Mouse (Mus musculus) kidney, embryonic 15.5 days (tissue): Measurements from ENCODE around the gene Mcrip1. TPM values are rescaled to one million over a fixed set of nuclear protein-coding genes. Genes with fewer than 3 reads are reported as not detected.

ENCODE experiments used
- ATAC-seq: fragments of 200-750 bp; cut with Nextera tagmentation; replicated peaks from 2 replicates; pipeline ENCODE4 v1.8.0; 2017; ENCODE audit warnings: moderate TSS enrichment; ENCODE audit not compliant: low FRiP score
- H3K27ac ChIP-seq: fragments of 300-500 bp; sonication (generic); 2 replicates; pipeline ENCODE4 v1.5.1; 2015; ENCODE audit warnings: mild to moderate bottlenecking, inconsistent platforms
- H3K27me3 ChIP-seq: fragments of 300-500 bp; sonication (generic); 2 replicates; pipeline ENCODE4 v1.6.1; 2015; ENCODE audit warnings: inconsistent platforms
- H3K36me3 ChIP-seq: fragments of 300-500 bp; sonication (generic); 2 replicates; pipeline ENCODE4 v1.6.1; 2015; ENCODE audit warnings: inconsistent platforms
- H3K4me1 ChIP-seq: fragments of 300-500 bp; sonication (generic); 2 replicates; pipeline ENCODE4 v1.6.1; 2015; ENCODE audit warnings: inconsistent platforms
- H3K4me2 ChIP-seq: fragments of 300-500 bp; sonication (generic); 2 replicates; pipeline ENCODE4 v1.6.1; 2015; ENCODE audit warnings: moderate library complexity, mild to moderate bottlenecking, inconsistent platforms
- H3K4me3 ChIP-seq: fragments of 300-500 bp; sonication (generic); replicated peaks from 2 replicates; pipeline ENCODE4 v1.5.1; 2015; ENCODE audit warnings: mild to moderate bottlenecking, inconsistent platforms
- H3K9ac ChIP-seq: fragments of 300-500 bp; sonication (generic); 2 replicates; pipeline ENCODE4 v1.6.1; 2015; ENCODE audit warnings: mild to moderate bottlenecking, inconsistent platforms
- H3K9me3 ChIP-seq: fragments of 300-500 bp; sonication (generic); replicated peaks from 2 replicates; pipeline ENCODE4 v1.6.1; 2016; ENCODE audit warnings: inconsistent platforms
- WGBS: fragments of 180-500 bp; shearing (Covaris S2); methylation state at CpG from one replicate; pipeline ENCODE4 v1.1.7; 2015; ENCODE audit warnings: mixed read lengths; 5-methylcytosine and 5-hydroxymethylcytosine counted together
- polyA plus RNA-seq: library from polyadenylated mRNA; unstranded; fragments of >200 nt; fragmentation: Nextera tagmentation; extraction: Ambion mirVana; gene quantifications from 2 replicates; pipeline ENCODE4 v1.2.1, GENCODE M21; 2015

Mcrip1 gene
- polyA plus RNA-seq, 1 experiment from 2014 or later = 212 TPM

DNA sequence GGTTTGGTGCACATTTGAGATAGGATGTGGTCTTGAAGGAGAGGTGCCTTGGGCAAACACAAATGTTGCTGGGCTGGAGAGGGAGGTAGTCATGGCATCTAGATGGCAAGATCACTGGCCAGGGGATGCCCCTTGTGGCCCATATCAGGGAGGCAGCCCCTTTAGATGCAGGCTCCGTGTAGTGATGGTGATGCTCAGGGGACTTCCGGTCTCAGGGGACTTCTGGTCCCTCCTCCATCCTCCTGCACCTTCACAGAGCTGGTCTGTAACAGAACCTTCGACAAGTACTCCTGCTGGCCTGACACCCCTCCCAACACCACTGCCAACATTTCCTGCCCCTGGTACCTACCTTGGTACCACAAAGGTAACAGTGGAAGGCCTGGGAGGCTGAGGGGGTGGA lies 13.7 kb downstream of the Mcrip1 start:
- 80% methylated on average over 3 of the region's 3 CpGs for WGBS
- Histone ChIP-seq H3K36me3 (no peaks in the 10 kb centered on the region), H3K4me1 (peaks cover 40% of the 10 kb centered on the region), H3K4me3 (no peak overlapping the region), H3K9me3 (no peaks in the 10 kb centered on the region), H3K4me2 (no peak overlapping the region), H3K9ac (no peak overlapping the region), H3K27me3 (peaks cover 43% of the 10 kb centered on the region), H3K27ac (no peak overlapping the region)
- no peak for ATAC-seq

DNA sequence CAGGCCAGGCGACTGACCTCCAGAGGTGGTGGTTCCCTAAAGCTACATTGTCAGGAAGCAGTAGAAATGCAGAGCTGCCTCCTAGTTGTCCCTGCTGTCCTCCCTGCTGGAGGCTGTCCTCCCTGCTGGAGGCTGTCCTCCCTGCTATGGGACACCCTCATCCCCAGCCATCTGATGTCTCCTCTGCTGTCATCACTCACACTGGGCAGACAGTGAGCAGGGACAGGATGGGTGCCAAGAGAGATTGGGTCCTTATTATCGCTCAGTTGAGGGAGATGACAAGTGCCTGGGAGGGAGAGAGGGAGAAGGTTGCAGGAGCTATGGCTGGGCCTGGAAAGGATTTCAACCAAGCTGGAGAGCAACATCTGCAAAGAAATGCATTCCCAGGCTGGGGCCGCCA lies 14.4 kb downstream of the Mcrip1 start:
- H3K36me3 ChIP-seq = no peaks in the 10 kb centered on the region
- 76% methylated on average over 3 of the region's 3 CpGs for WGBS
- no peaks in the 10 kb centered on the region for H3K9me3 ChIP-seq
- H3K27ac ChIP-seq = no peak overlapping the region
- H3K9ac ChIP-seq = no peak overlapping the region
- no peak overlapping the region for H3K4me3 ChIP-seq
- no peak overlapping the region for H3K4me2 ChIP-seq
- no peak for ATAC-seq
- H3K4me1 ChIP-seq = peaks cover 40% of the 10 kb centered on the region
- peaks cover 49% of the 10 kb centered on the region for H3K27me3 ChIP-seq

DNA sequence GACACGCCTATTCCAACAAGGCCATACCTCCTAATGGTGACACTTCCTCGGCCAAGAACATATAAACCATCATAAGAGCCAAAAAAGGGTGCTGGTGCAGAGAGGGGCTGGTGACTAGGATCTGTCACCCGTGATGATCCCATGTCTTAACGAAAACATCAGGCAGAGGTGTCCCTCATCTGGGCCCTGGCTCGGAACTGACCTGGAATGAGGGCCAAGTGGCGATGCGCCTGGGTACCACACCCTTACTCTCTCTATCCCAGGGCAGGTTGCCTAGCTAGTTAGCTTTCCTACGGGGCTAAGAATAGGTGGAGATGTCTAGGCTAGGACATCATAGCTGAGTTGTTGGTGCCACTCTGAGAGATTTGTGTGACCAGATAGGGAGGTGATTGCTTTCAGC lies 15.4 kb downstream of the Mcrip1 start:
- 86% methylated on average over 8 of the region's 8 CpGs for WGBS
- Histone ChIP-seq H3K4me2 (no peak overlapping the region), H3K4me3 (no peak overlapping the region), H3K27me3 (peaks cover 60% of the 10 kb centered on the region), H3K27ac (no peak overlapping the region), H3K9ac (no peak overlapping the region), H3K9me3 (no peaks in the 10 kb centered on the region), H3K36me3 (no peaks in the 10 kb centered on the region), H3K4me1 (peaks cover 32% of the 10 kb centered on the region)
- no peak for ATAC-seq

DNA sequence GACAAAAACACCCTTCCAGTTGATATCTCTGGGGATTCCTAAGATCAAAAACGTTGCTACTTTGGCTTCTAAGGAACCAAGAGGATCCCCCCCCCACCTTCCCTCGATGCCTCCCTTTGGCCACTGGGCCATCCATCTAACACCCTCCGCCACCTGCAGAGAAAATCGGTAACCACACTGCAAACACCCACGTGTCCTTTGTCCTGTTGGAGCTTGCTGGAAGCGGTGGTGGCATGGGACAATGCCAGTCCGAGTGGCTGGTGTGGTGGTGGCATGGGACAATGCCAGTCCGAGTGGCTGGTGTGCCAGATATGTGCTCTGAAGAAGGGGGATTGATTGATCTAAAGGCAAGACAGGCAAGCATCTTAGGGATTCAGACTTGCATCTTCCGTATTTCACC lies 17.9 kb downstream of the Mcrip1 start:
- H3K9ac ChIP-seq = no peak overlapping the region
- H3K9me3 ChIP-seq = no peaks in the 10 kb centered on the region
- peaks cover 77% of the 10 kb centered on the region for H3K27me3 ChIP-seq
- no peak for ATAC-seq
- 22% methylated on average over 9 of the region's 9 CpGs for WGBS
- 0 out of 2 replicates have a peak overlapping the region, but pooled peaks have one; percentile 42 for H3K4me3 ChIP-seq
- H3K4me2 ChIP-seq = peak overlapping the region; percentile 77; the same call in 1 of the 2 replicates
- no peak overlapping the region for H3K27ac ChIP-seq
- peaks cover 18% of the 10 kb centered on the region for H3K4me1 ChIP-seq
- no peaks in the 10 kb centered on the region for H3K36me3 ChIP-seq

DNA sequence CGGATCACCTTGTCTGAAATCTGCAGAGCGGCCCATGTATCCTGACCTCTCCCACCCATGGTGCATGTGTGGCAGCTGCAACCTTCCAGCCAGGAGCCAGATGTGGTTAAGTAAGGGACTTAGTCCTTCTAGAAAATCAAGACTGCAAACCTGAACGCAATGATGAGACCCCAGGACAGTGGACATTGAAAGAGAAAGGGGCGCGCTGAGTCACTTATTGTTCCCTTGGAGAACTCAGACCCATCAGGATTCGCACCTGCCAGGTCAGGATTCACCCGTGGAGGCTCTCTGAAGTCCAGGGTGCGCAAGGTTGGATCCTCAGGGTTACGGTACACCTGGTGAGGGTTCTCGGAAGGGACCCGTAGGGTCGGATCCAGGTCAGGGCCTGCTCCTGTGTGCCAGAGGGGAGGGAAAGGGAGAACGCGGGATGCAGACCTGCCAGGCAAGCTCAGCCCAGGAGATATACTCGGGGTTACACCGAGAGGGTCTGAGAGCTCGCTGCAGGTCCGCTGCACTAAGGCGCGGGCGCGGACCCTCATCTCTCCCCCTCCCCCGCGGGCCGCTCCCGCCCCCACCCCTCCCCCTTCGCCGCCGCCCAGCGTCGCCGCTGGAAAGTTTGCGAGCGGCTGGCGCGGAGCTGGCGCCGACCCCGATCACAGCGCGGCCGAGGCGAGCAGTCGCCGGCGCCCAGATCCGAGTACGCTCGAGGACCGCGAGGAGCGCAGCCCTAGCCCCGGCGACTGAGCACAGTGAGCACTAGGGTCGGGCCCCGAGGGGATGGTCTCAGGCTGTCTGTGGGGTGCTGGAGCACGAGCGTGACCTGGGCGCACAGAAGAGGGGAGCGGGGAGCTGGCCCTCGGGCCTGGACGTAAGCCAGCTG lies 19.2 kb downstream of the Mcrip1 start, which contains the start of gene Gcgr:
Gcgr (plus strand) TSS at position 615 of the 880 bp plus-strand sequence.
- Histone ChIP-seq H3K9me3 (no peaks in the 10 kb centered on the region), H3K36me3 (no peaks in the 10 kb centered on the region), H3K4me3 (peak within 1 kb of the TSS; percentile 42), H3K4me2 (peak within 1 kb of the TSS; percentile 77), H3K27me3 (peaks cover 77% of the 10 kb centered on the region), H3K9ac (peak within 1 kb of the TSS; percentile 49), H3K27ac (no peak within 1 kb of the TSS), H3K4me1 (peaks cover 18% of the 10 kb centered on the region)
- 0 out of 2 replicates have a peak, but pooled peaks have one; percentile 43 for ATAC-seq
- 9% methylated on average over 56 of the region's 62 CpGs for WGBS

DNA sequence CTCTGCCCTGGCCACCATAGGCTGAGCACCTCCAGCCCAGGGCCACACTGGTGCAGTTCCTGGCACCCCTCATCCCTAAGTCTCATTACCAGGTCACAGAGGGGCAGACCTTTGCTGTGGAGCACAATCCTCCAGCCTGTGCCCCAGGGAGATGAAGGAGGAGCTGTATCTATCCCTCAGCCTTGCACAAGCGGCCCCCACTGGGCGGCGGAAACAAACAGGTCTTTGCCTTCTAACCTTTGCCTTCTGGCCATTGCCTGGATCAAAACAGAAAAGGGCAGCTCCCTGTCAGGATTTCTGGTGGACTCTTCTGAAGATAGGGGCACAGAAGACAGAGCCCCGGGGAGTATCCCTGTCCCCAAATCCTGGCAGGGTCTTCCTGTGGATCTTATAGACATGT lies 20.6 kb downstream of the Mcrip1 start:
- Histone ChIP-seq H3K36me3 (no peaks in the 10 kb centered on the region), H3K9ac (no peak overlapping the region), H3K4me2 (no peak overlapping the region), H3K27ac (no peak overlapping the region), H3K9me3 (no peaks in the 10 kb centered on the region), H3K27me3 (peaks cover 64% of the 10 kb centered on the region), H3K4me1 (peaks cover 18% of the 10 kb centered on the region), H3K4me3 (no peak overlapping the region)
- 67% methylated on average over 4 of the region's 4 CpGs for whole genome bisulfite sequencing
- no peak for ATAC-seq

DNA sequence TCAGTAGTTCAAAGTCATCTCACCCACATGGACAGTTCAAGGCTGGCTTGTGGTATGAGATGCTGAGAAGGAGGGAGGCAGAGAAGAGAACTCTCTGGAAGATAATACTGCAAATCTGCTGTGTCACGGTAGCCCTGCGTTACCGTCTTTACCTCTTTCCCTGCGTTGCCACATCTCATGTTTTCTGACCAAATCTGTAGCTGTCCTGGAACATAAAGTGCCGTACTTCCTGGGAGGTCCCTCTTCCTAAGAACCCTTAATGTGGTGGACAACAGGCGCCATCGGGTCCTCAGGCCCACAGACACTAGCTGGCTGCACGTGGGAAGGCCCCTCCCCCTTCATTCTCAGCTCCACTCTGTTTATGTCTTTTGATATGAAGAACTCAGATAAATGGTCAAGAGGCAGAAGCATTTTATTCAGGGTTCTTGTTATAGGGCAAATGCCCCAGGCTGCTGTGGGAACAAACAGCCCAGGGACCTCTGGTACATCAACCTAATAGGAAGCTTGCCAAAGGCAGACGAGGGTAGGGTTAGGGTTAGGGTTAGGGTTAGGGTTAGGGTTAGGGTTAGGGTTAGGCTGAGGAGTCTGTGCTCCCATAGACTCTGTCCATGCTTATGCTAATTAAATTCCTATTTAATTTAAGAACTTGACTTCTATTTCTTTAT lies 21.7 kb downstream of the Mcrip1 start:
- H3K9ac ChIP-seq = no peak overlapping the region
- no peaks in the 10 kb centered on the region for H3K36me3 ChIP-seq
- peaks cover 54% of the 10 kb centered on the region for H3K27me3 ChIP-seq
- WGBS = 78% methylated on average over 9 of the region's 9 CpGs
- H3K4me1 ChIP-seq = peaks cover 18% of the 10 kb centered on the region
- no peak overlapping the region for H3K4me2 ChIP-seq
- no peak for ATAC-seq
- H3K27ac ChIP-seq = no peak overlapping the region
- no peak overlapping the region for H3K4me3 ChIP-seq
- H3K9me3 ChIP-seq = no peaks in the 10 kb centered on the region

DNA sequence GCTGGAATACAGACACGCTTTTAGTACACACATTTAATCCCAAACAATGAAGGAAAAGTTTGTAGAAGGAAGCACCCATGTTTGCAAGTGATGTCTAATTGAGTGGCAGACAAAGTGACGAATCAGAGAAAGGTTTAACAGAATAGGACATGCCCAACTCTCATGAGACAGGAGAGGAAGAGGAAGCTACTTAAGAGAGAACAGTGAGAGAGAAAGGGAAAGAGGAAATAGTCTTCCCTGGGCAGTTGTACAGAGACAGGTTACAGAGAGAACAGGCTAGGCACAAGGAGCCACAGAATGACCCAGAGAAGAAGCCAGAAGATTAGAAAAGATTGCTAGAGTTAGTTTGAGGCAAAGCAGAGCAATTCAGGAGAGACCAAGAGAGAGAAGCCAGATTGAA lies 23.6 kb downstream of the Mcrip1 start:
- Histone ChIP-seq H3K27ac (no peak overlapping the region), H3K4me2 (no peak overlapping the region), H3K9ac (no peak overlapping the region), H3K9me3 (no peaks in the 10 kb centered on the region), H3K4me3 (no peak overlapping the region), H3K36me3 (no peaks in the 10 kb centered on the region), H3K27me3 (peaks cover 36% of the 10 kb centered on the region), H3K4me1 (peaks cover 10% of the 10 kb centered on the region)
- 79% methylated on average over 2 of the region's 2 CpGs for WGBS
- ATAC-seq = no peak

DNA sequence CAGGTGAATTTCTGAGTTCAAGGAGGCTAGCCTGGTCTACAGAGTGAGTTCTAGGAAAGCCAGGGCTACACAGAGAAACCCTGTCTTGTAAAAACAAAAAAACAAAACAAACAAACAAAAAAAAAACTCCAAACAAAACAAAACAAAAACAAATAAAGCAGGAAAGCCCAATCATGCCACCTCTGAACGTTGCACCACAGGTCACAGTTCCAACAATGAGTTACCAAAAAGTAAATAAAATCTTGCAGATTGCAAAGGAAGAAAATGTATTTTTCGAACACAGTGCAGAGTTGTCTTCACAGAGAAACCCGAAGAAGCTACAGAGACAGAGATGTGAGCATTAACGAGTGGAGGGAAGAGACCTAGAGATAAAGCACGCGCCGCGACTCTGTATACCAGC lies 26.9 kb downstream of the Mcrip1 start:
- H3K9me3 ChIP-seq = no peaks in the 10 kb centered on the region
- H3K27me3 ChIP-seq = peaks cover 3% of the 10 kb centered on the region
- H3K36me3 ChIP-seq = no peaks in the 10 kb centered on the region
- WGBS = 85% methylated on average over 8 of the region's 8 CpGs
- H3K4me3 ChIP-seq = no peak overlapping the region
- no peak for ATAC-seq
- H3K27ac ChIP-seq = no peak overlapping the region
- no peak overlapping the region for H3K9ac ChIP-seq
- no peak overlapping the region for H3K4me2 ChIP-seq
- peaks cover 20% of the 10 kb centered on the region for H3K4me1 ChIP-seq

DNA sequence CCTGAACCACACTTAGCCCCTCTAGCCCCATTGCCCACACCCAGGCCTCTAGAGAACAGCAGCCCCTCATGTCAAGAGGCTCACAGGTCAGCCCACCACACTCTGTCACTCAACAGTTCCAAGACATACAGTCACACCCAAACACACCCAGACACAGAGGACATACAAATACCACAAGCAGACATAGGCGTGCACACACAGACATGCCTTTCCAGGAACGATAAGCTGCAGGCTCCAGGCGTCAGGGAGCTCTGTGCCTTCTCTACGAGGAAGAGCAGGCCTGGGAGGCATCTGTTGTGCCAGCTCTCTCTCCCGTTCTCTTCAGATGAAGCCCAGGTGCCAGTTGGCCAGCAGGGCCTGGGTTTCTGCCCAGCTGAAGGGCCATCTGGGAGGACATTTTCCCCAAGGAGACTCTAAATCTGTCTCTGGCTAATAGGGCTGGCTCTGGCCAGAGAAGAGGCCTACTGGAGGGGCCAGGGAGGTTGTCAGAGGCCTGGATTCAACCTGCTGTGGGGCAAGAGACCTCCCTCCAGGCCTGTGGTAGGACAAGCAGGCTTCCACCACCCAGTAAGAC lies 28.5 kb downstream of the Mcrip1 start:
- ATAC-seq = no peak
- Histone ChIP-seq H3K4me3 (no peak overlapping the region), H3K36me3 (no peaks in the 10 kb centered on the region), H3K27ac (no peak overlapping the region), H3K27me3 (no peaks in the 10 kb centered on the region), H3K9me3 (no peaks in the 10 kb centered on the region), H3K4me2 (no peak overlapping the region), H3K9ac (no peak overlapping the region), H3K4me1 (peaks cover 20% of the 10 kb centered on the region)
- 83% methylated on average over 5 of the region's 5 CpGs for WGBS

DNA sequence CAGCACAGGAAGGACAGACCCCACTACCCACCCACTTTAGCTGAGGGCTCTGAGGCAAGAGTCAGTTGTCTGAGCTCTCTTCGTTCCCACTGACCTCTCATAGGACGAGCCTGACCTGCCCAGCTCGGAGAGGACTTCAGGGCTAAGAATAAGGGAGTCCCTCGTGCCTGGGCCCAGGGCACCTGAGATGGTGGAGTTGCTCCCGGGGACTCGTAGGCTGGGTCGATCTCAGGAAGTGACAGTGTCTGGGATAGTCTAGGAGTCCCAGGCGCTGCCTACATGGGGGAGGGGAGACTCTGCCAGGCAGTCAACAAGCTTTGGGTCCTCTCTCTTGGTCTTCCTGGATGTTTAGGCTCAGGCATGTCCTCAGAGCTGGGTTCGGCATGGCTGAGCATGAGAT lies 29.0 kb downstream of the Mcrip1 start:
- H3K27me3 ChIP-seq = no peaks in the 10 kb centered on the region
- H3K9me3 ChIP-seq = no peaks in the 10 kb centered on the region
- WGBS = 63% methylated on average over 9 of the region's 9 CpGs
- no peak overlapping the region for H3K27ac ChIP-seq
- no peaks in the 10 kb centered on the region for H3K36me3 ChIP-seq
- no peak overlapping the region for H3K4me3 ChIP-seq
- no peak overlapping the region for H3K9ac ChIP-seq
- H3K4me2 ChIP-seq = no peak overlapping the region
- peaks cover 23% of the 10 kb centered on the region for H3K4me1 ChIP-seq
- no peak for ATAC-seq

DNA sequence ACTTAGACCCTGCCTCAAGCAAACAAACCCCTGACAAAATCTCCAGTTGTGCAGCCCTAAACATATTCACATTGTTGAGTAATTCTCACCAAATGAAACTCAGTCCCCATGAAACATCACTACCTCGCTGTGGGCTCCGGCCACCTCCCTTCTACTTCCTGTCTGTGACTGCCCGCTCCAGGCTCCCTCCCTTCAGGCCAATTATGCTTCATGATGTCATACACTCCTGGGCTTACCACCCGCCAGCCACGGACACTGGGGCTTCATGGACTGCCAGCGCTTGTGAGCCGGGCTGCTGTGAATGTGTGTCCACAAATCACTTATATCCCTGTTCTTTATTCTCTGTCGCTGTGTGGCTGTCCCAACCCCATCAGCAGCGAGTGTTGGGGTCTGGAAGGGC lies 29.8 kb downstream of the Mcrip1 start:
- no peak for ATAC-seq
- no peaks in the 10 kb centered on the region for H3K27me3 ChIP-seq
- peaks cover 23% of the 10 kb centered on the region for H3K4me1 ChIP-seq
- peak overlapping the region; percentile 15; the same call in 1 of the 2 replicates for H3K27ac ChIP-seq
- no peaks in the 10 kb centered on the region for H3K9me3 ChIP-seq
- peak overlapping the region; percentile 20; the same call in 1 of the 2 replicates for H3K4me2 ChIP-seq
- 30% methylated on average over 9 of the region's 9 CpGs for WGBS
- H3K4me3 ChIP-seq = no peak overlapping the region
- no peaks in the 10 kb centered on the region for H3K36me3 ChIP-seq
- no peak overlapping the region for H3K9ac ChIP-seq
